Mouse (Mus musculus) hindbrain, embryonic 12.5 days (tissue): Measurements from ENCODE around the gene Wnt2. TPM values are rescaled to one million over a fixed set of nuclear protein-coding genes. Genes with fewer than 3 reads are reported as not detected.

Experiments used
- polyA plus RNA-seq: library from polyadenylated mRNA; unstranded; fragments of >200 nt; fragmentation: Nextera tagmentation; extraction: Ambion mirVana; gene quantifications from 2 replicates; pipeline ENCODE4 v1.2.1, GENCODE M21; 2016

The Wnt2 gene
- polyA plus RNA-seq, 1 experiment from 2014 or later: 1.6 TPM

Other genes with a start within 250 kb of the Wnt2 start
- gene Asz1, start 78.5 kb upstream of the Wnt2 start, polyA plus RNA-seq: not detected in 2 replicates
- gene Cftr, start 140.1 kb upstream of the Wnt2 start, polyA plus RNA-seq: 0.19 and 0.47 TPM in 2 replicates